Mouse (Mus musculus): ENCODE measurements around the gene Grin2a. TPM values are rescaled to one million over a fixed set of nuclear protein-coding genes. Genes with fewer than 3 reads are reported as not detected.

Grin2a gene
- polyA plus RNA-seq, 1 experiment from 2014 or later = 2.2 TPM

DNA sequence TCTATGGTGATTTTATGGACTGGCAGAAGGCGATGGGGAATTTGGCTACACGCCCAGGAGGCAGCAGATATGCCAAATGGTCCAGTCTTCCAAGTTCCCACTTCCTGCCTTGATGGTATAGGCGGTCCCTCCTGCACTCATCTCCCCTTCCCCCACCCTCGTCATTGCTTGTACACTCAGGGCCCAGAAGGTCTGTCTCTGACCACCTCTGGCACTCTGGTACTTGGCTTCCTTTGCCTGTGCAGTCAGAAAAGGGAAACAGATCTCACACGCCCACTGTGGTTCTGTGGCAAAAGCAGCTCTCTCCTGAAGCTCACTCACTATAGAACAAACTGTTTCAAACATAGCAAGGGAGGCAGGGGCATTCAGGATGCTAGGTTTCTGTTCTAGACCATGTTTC is 227.0 kb downstream of the Grin2a start:
- Histone ChIP-seq H3K36me3 (no peaks in the 10 kb centered on the region), H3K4me2 (replicated peaks) (no peak overlapping the region), H3K27me3 (no peaks in the 10 kb centered on the region), H3K27ac (no peak overlapping the region), H3K4me1 (no peaks in the 10 kb centered on the region), H3K9me3 (no peaks in the 10 kb centered on the region), H3K4me3 (no peak overlapping the region), H3K9ac (no peak overlapping the region)
- ATAC-seq (ENCODE audit: low FRiP score, low read depth) = no peak
- WGBS = 72% methylated on average over 5 of the region's 5 CpGs

DNA sequence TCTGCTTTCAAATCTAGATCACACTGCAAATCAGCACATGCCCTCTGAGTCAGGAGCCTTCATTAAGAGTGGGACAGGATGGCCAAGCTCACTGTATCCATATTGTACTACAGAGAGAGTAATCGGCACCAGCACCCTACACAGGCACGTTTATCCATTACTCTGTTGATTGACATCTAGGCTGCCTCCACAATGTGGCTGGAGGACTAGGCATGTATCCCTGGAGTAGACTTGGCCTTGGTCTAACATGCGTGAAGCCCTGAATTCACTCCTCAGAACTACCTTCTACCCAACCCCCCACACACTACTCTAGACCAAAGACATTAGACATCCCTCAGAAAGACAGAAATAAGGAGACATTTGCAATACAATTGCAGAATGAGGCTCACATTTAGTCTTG is 227.4 kb downstream of the Grin2a start:
- 86% methylated on average over 3 of the region's 3 CpGs for WGBS

DNA sequence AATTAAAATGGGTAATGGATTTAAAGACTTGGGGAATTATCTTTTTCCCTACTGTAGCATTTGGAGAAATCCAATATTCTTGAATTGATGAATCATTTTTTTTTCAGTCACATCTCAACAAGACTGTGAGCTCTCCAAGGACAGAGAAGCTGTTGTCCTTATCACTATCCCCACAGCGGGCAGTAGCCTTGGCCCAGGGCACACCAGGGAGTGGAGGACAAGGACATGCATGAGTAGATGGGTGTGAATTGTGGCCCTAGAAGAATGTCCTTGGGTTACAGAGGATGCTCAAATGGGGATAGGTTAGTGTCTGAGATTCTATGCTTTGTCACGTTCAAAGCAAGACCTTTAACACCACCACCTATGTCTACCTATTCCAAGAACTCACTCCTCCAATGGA is 231.3 kb downstream of the Grin2a start:
- H3K9ac ChIP-seq = no peak overlapping the region
- H3K27ac ChIP-seq = no peak overlapping the region
- no peaks in the 10 kb centered on the region for H3K4me1 ChIP-seq
- no peaks in the 10 kb centered on the region for H3K27me3 ChIP-seq
- WGBS = 89% methylated on average over 2 of the region's 2 CpGs
- H3K4me2 ChIP-seq (replicated peaks) = no peak overlapping the region
- ATAC-seq (ENCODE audit: low FRiP score, low read depth) = no peak
- no peak overlapping the region for H3K4me3 ChIP-seq
- H3K9me3 ChIP-seq = no peaks in the 10 kb centered on the region
- no peaks in the 10 kb centered on the region for H3K36me3 ChIP-seq

More for the DNA sequence above, 227.4 kb downstream of the Grin2a start:
- no peak overlapping the region for H3K9ac ChIP-seq
- H3K4me2 ChIP-seq (replicated peaks) = no peak overlapping the region
- no peaks in the 10 kb centered on the region for H3K36me3 ChIP-seq
- ATAC-seq (ENCODE audit: low FRiP score, low read depth) = no peak
- no peak overlapping the region for H3K27ac ChIP-seq
- no peaks in the 10 kb centered on the region for H3K9me3 ChIP-seq
- no peak overlapping the region for H3K4me3 ChIP-seq
- no peaks in the 10 kb centered on the region for H3K27me3 ChIP-seq
- H3K4me1 ChIP-seq = no peaks in the 10 kb centered on the region

DNA sequence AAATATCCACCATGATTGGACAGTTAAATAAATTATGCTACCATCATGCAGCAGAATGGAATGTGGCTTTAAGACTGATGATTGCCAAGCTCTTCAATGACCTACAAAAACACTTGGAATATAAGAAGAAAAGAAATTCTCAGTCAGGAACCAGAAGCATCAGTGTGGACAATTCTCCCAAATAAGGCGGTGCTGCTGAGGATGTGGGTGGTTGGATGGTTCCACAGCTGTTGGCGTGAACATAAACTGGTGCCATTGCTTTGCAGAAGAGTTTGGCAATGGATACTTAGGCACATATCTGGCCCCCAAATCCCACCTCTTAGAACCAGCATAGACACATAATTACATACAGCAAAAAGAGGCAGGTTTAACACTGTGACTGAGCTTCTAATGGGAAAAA is 235.0 kb downstream of the Grin2a start:
- Histone ChIP-seq H3K36me3 (no peaks in the 10 kb centered on the region), H3K9ac (no peak overlapping the region), H3K9me3 (no peaks in the 10 kb centered on the region), H3K4me2 (replicated peaks) (no peak overlapping the region), H3K4me3 (no peak overlapping the region), H3K4me1 (no peaks in the 10 kb centered on the region), H3K27ac (no peak overlapping the region), H3K27me3 (no peaks in the 10 kb centered on the region)
- WGBS = 94% methylated on average over 2 of the region's 2 CpGs
- no peak for ATAC-seq (ENCODE audit: low FRiP score, low read depth)

DNA sequence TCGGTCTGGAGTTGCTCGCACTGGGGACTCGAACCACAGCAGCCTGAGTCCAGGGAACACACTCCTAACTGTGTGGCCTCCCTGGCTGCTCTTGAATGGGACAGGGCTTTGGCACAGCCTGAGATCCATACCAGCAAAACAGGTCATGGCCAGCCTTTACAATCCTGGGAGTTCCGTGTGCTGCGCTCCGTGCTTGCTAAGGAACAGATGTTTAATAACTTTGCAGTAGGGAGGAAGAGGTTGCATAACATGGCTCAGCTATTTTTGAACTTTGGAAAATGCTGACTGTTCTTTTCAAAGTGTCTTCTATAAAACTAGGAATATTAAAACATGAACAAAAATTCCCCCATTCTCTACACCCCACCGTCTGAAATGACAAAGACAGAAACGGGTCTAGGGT is 238.5 kb downstream of the Grin2a start:
- no peaks in the 10 kb centered on the region for H3K4me1 ChIP-seq
- peak; percentile 51 for ATAC-seq (ENCODE audit: low FRiP score, low read depth)
- no peaks in the 10 kb centered on the region for H3K9me3 ChIP-seq
- no peak overlapping the region for H3K4me2 ChIP-seq (replicated peaks)
- no peak overlapping the region for H3K9ac ChIP-seq
- H3K4me3 ChIP-seq = no peak overlapping the region
- no peak overlapping the region for H3K27ac ChIP-seq
- no peaks in the 10 kb centered on the region for H3K36me3 ChIP-seq
- H3K27me3 ChIP-seq = no peaks in the 10 kb centered on the region
- WGBS = 75% methylated on average over 8 of the region's 8 CpGs

DNA sequence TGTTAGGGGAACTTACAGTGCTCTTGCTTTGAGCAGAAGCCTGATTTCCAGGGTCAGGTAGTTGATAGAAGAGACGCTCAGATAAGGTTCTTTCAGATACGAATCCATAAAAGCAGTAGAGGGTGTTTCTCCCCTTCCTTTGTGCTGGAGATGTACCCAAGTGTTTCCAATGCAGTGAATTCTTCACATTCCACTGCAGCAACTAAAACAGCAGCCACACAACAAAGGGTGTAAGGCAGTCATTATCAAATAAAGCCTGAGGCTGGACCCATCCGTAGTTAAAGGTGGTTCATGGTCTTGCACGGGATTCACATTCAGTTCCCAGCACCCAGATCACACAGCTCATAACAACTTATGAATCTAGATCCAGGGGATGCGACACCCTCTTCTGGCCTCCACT is 241.3 kb downstream of the Grin2a start:
- no peaks in the 10 kb centered on the region for H3K4me1 ChIP-seq
- H3K27me3 ChIP-seq = no peaks in the 10 kb centered on the region
- WGBS = 87% methylated on average over 5 of the region's 5 CpGs
- ATAC-seq (ENCODE audit: low FRiP score, low read depth) = no peak
- H3K27ac ChIP-seq = no peak overlapping the region
- no peaks in the 10 kb centered on the region for H3K36me3 ChIP-seq
- no peak overlapping the region for H3K4me2 ChIP-seq (replicated peaks)
- no peak overlapping the region for H3K9ac ChIP-seq
- H3K9me3 ChIP-seq = no peaks in the 10 kb centered on the region
- no peak overlapping the region for H3K4me3 ChIP-seq

DNA sequence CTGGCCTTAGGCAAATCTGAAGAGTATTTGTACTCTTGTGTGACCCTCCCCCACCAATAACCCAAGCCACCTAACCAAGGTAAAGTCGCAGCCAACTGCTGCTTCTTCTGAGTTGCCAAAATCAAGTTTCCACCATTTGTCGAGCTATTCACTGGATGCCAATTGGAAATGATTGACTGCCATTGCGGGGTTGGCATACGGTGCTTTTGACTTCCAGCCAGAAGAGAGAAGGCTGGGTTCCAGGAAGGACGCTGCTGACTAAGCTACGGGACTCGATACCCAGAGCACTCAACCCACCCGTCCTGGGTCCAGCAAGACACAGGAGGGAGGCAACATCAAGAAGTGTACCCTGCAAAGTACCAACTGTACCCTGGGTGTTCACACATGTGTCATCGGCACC is 242.3 kb downstream of the Grin2a start:
- no peaks in the 10 kb centered on the region for H3K4me1 ChIP-seq
- H3K4me2 ChIP-seq (replicated peaks) = no peak overlapping the region
- no peaks in the 10 kb centered on the region for H3K9me3 ChIP-seq
- no peak for ATAC-seq (ENCODE audit: low FRiP score, low read depth)
- WGBS = 90% methylated on average over 9 of the region's 9 CpGs
- no peak overlapping the region for H3K4me3 ChIP-seq
- H3K36me3 ChIP-seq = no peaks in the 10 kb centered on the region
- no peak overlapping the region for H3K9ac ChIP-seq
- H3K27me3 ChIP-seq = no peaks in the 10 kb centered on the region
- no peak overlapping the region for H3K27ac ChIP-seq

DNA sequence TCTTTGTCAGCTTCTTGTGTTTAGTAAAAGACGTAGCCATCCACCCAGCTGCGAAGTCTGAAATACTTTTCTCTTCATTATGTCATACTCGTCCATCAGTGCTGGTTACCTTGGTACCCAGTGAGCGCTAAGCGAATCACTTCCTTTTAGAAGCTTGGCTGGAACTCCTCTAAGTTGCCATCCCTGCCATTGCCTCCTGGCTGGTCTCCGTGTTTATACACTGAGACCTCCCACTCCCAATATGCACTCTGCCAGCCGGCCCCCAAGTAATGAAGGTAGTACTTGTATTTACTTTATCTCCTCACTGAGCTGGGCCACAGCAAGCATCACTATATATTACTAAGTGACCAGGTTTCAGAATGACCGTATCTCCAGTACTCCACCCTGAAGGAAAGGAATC is 242.8 kb downstream of the Grin2a start:
- Histone ChIP-seq H3K27ac (no peak overlapping the region), H3K27me3 (no peaks in the 10 kb centered on the region), H3K4me3 (no peak overlapping the region), H3K9ac (no peak overlapping the region), H3K4me1 (no peaks in the 10 kb centered on the region), H3K9me3 (no peaks in the 10 kb centered on the region), H3K36me3 (no peaks in the 10 kb centered on the region), H3K4me2 (replicated peaks) (no peak overlapping the region)
- 88% methylated on average over 8 of the region's 8 CpGs for WGBS
- no peak for ATAC-seq (ENCODE audit: low FRiP score, low read depth)

DNA sequence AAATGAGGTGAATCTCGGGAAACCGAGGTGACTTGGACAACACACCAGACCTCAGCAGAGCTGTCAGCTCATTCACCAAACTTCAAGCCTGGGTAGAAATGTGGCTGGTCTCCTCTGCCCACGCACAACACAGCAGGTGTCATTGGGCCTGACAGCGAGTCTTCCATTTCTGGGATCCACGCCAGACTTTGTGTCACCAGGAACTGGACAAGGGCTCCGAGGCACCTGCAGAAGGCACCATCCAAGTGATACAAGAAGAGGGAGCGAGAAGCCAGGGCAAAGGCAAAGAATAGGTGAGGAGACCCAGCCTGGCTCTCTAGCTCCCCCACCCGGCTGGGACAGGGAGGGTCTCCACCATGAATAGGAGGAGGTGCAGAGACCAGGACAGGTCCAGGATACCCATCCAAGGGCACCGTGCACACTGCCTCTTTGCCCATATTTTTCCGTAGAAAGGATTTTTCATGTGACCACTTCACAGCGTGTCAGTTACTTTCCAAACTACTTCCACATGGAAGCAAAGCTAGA is 244.3 kb downstream of the Grin2a start:
- no peaks in the 10 kb centered on the region for H3K36me3 ChIP-seq
- ATAC-seq (ENCODE audit: low FRiP score, low read depth) = no peak
- no peaks in the 10 kb centered on the region for H3K27me3 ChIP-seq
- H3K4me2 ChIP-seq (replicated peaks) = no peak overlapping the region
- H3K27ac ChIP-seq = no peak overlapping the region
- no peak overlapping the region for H3K4me3 ChIP-seq
- no peak overlapping the region for H3K9ac ChIP-seq
- no peaks in the 10 kb centered on the region for H3K4me1 ChIP-seq
- H3K9me3 ChIP-seq = no peaks in the 10 kb centered on the region
- WGBS = 77% methylated on average over 11 of the region's 11 CpGs

DNA sequence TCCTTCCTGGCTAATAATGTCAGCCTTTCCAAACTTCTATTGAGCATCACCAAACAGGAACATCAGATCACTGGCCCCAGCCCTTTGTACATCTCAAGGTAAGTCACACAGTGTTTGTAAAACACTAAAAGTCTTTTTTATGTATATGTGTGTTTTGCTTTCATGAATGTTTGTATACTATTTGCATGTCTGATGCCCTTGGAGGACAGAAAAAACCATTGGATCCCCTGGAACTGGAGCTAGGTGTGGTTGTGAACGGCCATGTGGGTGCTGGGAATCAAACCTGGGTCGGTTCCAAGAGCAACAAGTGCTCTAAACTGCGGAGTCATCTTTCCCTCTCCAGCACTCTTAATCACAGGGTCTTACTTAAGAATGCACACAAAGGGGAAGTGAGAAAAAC is 245.7 kb downstream of the Grin2a start:
- H3K4me2 ChIP-seq (replicated peaks) = no peak overlapping the region
- H3K4me3 ChIP-seq = no peak overlapping the region
- no peaks in the 10 kb centered on the region for H3K9me3 ChIP-seq
- H3K27me3 ChIP-seq = no peaks in the 10 kb centered on the region
- WGBS = 80% methylated on average over 3 of the region's 3 CpGs
- ATAC-seq (ENCODE audit: low FRiP score, low read depth) = no peak
- no peaks in the 10 kb centered on the region for H3K36me3 ChIP-seq
- no peak overlapping the region for H3K9ac ChIP-seq
- no peaks in the 10 kb centered on the region for H3K4me1 ChIP-seq
- H3K27ac ChIP-seq = no peak overlapping the region

DNA sequence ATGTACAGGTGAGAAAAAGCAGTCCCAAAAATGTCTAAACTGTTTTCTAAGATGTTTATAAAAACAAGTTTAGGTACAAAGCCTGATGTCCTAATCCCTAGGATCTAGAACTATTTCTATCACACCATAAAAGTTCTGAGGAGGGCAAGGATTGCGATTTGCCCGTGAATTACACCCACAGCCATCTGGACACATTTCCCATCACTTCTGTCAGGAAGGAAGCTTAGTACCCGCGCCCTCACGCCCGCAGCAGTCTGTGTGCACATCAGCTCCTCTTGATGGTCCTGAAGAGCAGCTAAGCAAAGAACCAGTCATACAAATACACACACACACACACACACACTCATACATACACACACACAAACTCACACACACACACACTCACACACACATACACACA is 252.9 kb downstream of the Grin2a start:
- Histone ChIP-seq H3K4me2 (replicated peaks) (no peak overlapping the region), H3K9me3 (no peaks in the 10 kb centered on the region), H3K4me3 (no peak overlapping the region), H3K36me3 (no peaks in the 10 kb centered on the region), H3K9ac (no peak overlapping the region), H3K4me1 (no peaks in the 10 kb centered on the region), H3K27ac (no peak overlapping the region), H3K27me3 (no peaks in the 10 kb centered on the region)
- WGBS = 83% methylated on average over 6 of the region's 6 CpGs
- ATAC-seq (ENCODE audit: low FRiP score, low read depth) = no peak

DNA sequence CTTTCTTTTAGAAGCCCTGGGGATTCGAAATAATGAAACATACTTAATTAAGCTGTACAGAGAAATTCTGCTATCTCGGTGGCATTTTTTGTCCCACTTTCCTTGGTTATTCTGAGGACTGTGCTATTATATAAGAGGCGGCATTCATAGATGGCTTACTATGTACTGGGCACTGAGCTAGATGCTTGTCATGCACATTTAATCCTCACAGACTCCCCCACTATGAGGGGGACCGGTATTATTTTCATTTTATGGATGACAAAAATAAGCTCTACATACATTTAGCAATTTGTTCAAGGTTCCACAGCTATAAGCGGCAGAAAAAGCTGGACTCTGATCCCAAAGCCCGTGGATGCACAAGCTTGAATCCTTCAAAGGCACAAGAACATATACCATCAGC is 256.7 kb downstream of the Grin2a start:
- no peak overlapping the region for H3K4me2 ChIP-seq (replicated peaks)
- ATAC-seq (ENCODE audit: low FRiP score, low read depth) = no peak
- no peak overlapping the region for H3K9ac ChIP-seq
- no peak overlapping the region for H3K4me3 ChIP-seq
- no peaks in the 10 kb centered on the region for H3K36me3 ChIP-seq
- no peaks in the 10 kb centered on the region for H3K4me1 ChIP-seq
- no peaks in the 10 kb centered on the region for H3K9me3 ChIP-seq
- H3K27me3 ChIP-seq = no peaks in the 10 kb centered on the region
- H3K27ac ChIP-seq = no peak overlapping the region
- WGBS = 88% methylated on average over 6 of the region's 6 CpGs

DNA sequence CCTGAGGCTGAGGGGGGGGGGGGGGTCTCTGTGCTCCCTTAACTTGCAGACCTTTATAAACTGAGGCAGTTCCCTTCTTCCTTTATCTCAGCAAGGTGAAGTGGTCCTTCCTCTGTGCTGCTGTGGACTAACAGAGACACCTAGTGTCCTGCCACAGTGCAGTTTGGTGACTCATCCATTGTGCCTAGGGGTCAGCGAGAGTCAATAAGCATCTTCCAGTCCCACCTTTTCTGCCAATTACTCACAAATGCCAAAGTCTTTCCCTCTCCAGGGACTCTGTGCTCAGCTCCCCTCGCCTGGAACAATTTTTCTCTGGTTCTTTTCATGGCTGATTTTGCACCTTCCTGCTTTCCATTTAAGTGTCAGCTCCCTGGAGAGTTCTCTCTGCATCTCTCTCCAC is 258.2 kb downstream of the Grin2a start:
- no peak overlapping the region for H3K9ac ChIP-seq
- no peak for ATAC-seq (ENCODE audit: low FRiP score, low read depth)
- WGBS = 19% methylated on average over 2 of the region's 2 CpGs

More for the DNA sequence above, 258.2 kb downstream of the Grin2a start:
- H3K4me1 ChIP-seq = no peaks in the 10 kb centered on the region
- H3K4me3 ChIP-seq = no peak overlapping the region
- H3K4me2 ChIP-seq (replicated peaks) = no peak overlapping the region
- no peak overlapping the region for H3K27ac ChIP-seq
- H3K9me3 ChIP-seq = no peaks in the 10 kb centered on the region
- H3K36me3 ChIP-seq = no peaks in the 10 kb centered on the region
- no peaks in the 10 kb centered on the region for H3K27me3 ChIP-seq
